Mouse (Mus musculus): ENCODE results near the gene Jun.

Jun gene

DNA sequence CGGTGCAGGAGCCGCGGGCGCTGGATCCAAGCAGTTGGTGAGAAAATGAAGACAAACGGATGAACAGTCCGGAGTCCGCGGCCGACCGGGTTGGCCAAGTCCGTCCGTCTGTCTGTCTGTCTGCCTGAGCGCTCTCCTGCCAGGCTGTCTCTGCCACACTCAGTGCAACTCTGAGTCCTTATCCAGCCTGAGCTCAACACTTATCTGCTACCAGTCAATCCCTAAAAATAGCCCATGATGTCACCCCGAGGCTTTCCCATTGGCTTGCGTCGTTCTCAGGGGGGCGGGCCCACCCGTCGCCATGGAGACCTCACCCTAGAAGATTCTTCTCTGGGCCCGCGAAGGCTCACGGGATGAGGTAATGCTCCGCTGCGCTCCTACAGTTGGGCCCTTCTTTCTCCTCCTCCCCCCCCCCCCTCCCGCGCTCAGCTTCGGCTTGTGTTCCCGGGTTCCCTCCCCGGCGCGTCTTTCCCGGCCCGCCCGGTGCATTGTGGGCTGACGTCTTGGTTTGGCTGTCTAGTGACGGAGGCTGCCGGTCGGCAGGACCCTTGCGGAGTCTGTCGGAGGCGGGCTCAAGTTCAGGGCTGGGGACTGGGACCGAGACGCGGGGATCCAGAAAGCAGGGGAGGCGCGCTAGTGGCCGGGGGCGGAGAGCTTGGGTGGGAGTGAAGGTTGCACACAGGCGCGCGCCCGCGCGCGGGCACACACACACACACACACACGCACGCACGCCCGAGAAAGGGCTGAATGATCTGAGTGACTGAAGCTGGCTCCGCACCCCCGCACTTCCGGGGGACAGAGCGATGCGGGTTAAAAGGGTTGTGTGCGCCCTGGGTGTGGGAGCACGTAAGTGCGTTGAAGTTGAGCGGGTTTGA lies at the start of gene Jun:
TSS of gene Jun (minus strand) at position 198 of the 875 bp plus-strand sequence.
- peak; percentile 99 for DNase-seq (ENCODE audit: low spot score)

DNA sequence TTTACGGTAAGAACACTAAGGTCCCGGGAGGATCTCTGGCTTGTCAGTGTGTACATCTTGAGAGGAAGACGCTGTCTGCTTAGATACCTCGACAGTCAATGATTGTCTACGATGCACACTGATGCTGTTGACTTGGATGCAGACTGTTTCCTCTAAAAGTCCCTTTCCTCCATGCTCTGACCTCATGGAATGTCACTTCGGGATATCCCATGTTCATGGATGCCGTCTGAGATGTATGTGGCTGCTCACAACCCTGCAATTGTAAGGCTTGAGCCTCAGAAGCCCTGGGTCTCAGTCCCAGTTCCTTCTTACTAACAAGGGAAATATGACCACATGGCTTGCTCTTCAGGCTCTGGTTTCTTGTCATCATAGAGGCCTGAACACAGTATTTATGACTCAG lies 49.7 kb upstream of the Jun start:
- no peak for DNase-seq (ENCODE audit: low spot score)

DNA sequence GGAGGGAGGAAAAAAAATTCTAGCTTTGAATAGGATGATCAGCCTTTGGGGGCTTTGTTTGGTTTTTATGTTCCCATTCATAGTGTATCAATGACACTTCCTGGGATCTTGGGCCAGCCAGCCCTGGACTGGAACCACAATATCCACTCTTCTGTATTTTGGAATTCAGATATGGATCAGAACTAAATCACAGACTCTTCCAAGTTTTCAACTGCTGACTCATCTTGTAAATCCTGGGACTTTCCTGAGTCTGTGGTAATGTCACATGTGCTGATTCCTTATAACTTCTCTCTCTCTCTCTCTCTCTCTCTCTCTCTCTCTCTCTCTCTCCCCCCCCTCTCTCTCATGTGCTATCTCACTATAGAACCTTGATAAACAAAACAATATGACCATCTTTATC lies 48.7 kb upstream of the Jun start:
- no peak for DNase-seq (ENCODE audit: low spot score)

DNA sequence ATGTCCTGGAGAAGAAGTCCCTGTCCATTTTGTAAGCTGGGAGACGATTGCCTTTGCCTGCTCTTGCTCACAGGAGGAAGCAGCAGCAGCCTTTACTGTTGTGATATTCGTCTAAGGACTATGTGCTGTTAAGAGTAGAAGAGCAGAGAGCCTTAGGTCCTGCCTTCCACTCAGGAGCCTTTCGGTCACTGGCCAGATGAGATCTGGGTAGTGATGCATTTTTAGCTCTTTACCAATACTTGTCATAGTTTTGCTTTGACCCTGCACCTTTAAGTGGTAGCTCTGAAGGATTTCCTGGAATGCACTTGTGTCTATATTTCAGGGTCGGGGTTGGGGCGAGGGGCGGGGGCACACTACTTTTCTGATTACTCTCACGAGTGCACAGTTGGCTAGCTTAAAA lies 47.4 kb upstream of the Jun start:
- no peak for DNase-seq (ENCODE audit: low spot score)

DNA sequence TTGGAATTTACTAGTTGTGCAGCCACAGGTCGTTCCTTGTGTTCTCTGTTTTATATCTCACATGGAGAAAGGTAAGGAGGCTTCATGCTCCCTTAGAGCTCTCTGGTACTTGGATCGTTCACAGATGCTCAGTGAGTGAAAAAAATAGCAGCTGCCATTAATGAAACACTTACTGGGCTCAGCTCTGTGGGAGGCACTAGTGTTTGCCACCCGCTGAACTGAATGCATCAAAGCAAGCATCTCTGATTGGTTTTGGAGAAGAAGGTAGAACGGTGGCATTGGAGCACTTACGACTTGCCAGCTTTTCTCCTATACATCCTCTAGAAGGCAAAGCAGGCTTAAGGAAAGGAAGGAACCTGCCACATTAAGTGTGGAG lies 46.7 kb upstream of the Jun start:
- DNase-seq (ENCODE audit: low spot score), result no peak

DNA sequence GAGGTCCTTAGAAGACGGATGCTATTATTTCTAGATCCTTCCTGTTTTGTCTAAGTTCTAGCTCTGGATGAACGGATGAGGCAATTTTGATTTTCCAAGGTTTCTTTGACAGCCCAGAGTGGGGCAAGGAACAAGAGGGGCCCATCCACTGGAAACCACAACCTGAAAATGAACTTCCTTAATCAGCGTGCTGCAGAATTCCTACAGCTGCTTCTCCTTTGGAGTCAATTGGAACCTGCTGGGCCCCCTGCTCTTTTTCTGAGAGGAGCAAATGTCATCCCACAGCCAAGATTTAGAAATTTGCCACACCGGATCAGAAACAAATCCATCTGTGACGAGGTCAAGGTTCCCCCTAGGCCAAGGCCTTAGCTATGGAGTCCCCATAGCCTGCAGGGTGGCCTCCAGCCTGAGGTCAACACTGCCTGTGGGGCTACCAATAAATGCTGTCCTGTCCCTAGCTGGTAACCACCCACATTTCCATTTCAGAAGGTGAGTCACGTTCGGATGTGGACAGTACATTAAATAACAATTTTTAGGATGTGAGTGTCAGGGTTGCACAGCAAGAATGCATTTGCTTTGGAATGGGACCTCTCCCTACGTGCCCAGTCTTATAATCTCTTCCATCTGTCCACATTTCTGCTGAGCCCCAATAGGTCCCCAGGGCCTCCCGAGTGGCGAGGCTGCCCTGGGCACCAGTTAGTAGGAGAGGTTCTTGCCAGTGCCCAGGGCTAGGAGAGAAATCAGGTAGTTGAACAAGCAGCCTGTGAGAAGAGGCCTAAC lies 46.1 kb upstream of the Jun start:
- DNase-seq (ENCODE audit: low spot score), result no peak

DNA sequence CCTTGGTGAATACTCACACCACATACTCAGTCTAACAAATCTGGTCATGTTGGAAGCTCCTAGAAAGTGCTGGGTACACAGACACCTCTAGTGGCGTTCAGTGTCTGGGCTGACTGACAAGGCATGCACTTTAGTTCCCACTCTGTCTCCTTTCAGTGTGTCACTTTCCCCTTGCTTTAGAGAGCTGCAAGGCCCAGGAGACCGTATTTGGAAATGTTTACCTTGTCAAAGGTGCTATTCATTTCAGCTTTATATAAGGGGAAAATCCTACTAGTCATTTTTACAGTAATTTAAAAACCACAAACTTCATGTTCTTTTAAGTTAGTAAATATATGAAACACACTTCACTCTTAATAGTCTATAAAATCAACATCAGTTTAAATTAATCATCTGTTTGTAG lies 44.7 kb upstream of the Jun start:
- DNase-seq (ENCODE audit: low spot score), result no peak

DNA sequence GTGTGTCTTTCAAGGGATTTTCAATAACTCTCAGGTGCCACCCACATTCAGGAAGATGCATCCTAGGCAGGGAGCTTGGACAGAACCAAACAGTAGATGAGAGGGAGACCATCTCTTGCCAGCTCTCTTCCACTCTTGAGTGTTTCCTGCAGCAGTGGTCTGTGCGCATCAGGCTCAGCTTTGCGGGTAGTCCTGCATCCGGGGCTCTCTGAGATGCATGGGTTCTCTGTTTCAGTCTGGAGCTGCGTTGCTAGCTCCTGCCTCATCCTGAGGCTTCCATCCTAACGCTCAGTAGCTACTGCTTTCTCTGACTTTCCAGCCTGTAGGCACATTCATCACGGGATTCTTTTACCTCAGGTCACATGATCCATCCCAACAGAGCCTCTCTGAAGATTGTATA lies 43.9 kb upstream of the Jun start:
- DNase-seq (ENCODE audit: low spot score), result no peak

DNA sequence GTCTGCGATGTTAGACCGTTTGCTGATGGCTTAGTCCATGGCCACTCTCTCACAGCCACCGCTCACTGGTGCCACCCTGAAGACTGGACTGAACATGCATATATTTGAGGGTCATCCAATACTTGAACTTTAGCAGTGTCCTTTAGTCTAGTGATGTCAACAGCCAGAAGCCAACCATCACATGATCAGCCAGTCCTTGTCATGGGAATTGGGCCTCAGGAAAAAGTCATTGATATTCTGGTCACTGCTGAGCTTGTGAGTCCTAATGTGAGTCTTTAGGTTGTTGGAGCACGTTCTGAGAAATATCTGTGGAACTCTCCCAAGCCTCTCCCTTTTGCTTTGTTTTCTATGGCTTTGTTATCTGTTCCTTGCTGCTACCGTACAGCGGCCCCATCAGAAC lies 43.3 kb upstream of the Jun start:
- DNase-seq (ENCODE audit: low spot score), result no peak

DNA sequence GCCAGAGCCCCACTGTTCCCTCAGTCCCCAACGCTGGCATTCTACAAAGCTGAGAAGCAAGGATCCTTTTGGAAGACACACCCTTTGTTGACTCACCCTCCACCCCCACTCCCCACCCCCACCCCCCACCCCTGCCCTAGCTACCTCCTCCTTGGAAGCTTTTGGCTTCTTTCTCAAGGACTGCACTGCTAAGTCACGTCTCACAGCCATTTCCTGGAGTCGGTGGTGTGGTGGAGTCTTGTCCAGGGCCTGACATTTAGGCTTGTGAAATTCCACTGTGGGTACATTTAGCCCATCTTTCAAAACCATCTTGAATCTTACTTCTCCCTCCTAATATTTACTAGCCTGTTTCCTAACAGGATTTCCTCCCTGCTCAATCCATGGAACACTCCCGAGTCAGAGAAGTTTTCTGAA lies 42.7 kb upstream of the Jun start:
- no peak for DNase-seq (ENCODE audit: low spot score)

DNA sequence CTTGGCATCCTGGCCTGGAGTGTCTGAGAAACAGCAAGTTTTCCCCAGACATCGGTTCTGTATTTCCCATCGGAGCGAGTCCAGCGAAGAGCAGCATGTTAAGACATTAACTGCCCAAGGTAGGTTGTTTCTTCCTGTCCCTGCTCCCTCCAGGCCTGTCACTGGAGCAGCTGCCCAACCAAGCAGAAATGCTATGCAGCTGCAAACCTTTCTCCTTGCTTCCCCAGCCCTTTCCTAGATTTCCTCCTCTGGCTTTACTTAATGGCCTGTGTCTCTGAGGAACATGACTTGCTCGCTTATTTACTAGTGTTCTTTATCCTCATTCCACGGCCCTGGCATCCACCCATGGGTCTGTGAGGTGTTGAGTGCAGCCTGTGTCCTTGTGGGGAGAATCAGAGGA lies 41.6 kb upstream of the Jun start:
- DNase-seq (ENCODE audit: low spot score), result no peak

DNA sequence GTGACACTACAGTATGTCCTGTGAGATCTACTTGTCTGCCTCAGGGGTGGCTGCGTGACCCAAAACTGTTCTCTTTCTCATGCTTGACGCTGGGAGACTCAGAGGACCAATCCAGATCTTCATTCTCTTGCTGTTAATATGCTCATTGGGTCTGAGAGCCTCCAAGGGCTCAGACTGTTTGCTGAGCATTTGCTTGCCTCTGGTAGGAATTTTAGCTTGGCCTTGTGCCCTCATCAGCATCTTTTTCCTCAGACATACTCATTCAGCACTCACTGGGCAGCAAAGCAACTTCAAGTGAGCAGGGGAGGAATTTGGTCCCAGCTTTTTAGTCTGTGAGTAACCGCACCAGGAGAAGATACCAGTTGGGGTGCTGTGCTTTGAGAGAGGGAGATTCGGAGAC lies 40.5 kb upstream of the Jun start:
- DNase-seq (ENCODE audit: low spot score), result no peak

DNA sequence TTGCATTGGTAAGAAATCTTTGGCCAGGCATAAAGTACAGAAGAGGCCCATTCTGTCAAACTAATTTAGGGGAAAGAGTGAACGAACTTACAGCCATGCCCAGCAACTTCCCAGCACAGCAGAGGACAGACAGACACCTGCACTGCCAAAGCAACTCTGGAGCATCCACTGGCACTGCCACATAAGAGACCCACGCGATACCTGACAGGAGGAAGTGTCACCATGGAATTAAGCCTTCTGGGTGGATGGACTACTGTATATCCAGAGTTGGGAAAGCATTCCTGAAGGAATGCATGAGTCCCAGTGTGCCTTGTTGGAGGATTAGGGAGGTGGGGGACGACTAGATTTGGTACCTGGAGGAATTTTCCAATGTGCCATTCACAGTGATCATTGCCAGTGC lies 39.5 kb upstream of the Jun start:
- no peak for DNase-seq (ENCODE audit: low spot score)

DNA sequence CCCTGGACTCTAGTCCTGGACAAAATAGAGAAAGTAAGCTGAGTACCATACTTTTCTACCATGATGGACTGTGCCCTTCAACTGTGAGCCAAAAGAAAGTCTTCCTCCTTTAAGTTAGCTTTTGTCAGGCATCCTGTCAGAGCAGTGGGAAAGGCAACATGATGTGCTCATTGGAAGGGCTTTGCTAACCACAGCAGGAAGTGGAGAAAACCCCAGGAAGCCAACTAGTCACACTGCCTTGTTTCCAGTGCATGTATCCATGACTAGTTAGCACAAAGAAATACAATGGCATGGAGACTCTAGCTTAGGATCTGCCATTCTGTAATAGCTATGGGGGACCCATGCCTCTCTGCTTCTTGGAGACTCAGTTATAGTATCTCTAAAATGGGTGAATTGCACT lies 37.9 kb upstream of the Jun start:
- DNase-seq (ENCODE audit: low spot score), result no peak

DNA sequence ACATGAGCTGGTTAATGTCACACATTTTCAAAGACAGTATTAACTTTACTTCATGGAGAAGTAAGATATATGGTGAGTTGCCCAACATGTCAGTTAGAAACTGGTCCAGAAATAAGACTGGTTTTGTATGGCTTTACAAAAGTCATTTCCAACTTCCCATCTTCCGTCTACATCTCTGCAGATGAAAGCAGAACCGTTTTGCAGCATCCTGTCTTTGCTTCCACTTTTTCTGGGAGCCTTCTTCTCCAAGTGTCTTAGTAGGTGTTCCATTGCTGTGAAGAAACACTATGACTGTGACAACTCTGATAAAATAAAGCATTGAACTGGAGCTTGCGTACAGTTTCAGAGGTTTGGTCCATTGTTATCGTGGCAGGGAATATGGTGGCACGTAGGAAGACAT lies 37.0 kb upstream of the Jun start:
- no peak for DNase-seq (ENCODE audit: low spot score)

DNA sequence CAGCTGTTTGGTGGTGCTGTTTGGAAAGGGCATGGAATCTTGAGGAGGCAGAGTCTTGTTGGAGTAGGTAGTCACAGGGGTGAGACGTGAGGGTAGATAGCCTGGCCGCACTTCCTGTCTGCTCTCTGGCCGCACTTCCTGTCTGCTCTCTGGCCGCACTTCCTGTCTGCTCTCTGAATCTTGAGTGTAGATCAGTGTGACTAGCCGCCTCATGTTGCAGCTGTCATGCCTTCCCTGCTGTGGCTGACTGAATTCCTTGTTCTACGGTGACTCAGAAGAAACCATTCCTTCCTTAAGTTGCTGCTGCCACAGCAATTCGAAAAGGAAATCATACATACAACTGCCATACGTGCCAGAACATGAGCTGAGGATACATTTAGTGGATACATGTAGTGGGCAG lies 31.9 kb upstream of the Jun start:
- no peak for DNase-seq (ENCODE audit: low spot score)

DNA sequence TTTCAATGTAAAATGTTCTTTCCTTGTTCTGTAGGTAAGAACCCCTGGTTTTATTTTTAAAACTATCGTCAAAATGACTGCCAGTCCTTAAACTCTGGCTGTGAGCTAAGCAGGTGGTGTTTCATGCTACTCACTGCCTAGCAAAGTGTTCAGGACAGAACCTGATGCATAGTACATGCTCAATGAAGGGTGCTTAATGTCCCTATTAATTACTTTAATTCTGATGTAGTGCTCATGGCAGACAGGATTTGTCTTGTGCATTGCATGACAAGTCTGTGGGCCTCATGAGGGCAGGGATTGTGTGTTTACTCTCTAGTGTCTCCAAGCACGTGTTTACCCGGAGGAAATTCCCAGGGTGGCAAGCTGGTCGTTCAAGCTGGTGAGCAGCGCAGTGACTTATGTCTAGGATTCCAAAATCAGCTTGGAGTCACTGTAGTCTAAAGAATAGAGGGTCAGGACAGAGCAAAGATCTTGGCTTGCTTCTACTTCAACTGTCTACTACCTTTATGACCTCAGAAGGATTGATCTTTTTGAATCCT lies 31.2 kb upstream of the Jun start:
- no peak for DNase-seq (ENCODE audit: low spot score)

DNA sequence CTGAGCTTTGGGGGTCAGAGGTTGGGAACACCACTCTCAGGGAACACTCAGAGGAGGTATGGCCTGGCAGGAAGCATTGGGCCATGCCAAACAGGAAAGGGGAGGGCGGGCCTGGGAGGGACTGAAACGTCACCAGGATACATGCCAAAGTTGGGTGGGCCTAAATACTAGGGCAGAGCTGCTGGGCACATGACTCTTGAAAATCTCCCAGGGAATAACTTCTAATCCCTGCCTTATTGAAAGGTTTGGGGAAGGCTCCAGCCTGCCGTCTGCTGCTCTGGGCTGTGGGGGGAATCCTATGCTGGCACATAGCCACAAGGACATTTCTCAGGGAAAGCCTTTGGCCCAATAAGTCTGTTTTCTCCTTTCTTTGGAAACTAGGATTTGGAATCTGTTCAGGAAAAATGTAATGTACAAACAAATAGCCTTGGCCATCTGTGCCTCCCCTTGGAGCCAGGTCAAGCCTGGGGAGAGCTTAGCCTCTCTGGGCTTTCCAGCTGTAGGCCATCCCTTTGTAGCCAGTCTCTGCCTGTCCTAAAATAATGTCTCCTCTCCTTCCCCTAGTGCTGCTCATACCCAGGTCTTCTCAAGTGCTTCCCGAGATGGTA lies 30.6 kb upstream of the Jun start:
- DNase-seq (ENCODE audit: low spot score), result peak; percentile 28

DNA sequence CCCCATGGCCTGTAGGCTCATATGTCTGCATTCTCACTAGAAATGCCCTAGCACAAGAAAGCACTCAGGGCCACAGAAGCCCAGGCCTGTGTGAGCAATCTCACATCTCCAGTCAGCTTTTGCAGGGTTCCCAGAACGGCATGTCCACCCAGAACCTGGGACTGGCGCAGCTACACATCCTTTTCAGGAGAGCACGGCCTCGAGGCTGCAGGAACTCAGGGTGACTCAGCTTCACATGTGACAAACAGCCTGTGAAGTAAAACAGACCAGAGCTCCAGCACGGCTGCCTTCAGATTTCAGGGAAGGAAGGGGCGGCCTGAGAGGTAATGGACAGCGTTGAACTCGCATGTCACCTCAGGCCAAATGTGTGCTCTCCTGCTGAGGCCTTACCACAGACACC lies 29.6 kb upstream of the Jun start:
- no peak for DNase-seq (ENCODE audit: low spot score)

DNA sequence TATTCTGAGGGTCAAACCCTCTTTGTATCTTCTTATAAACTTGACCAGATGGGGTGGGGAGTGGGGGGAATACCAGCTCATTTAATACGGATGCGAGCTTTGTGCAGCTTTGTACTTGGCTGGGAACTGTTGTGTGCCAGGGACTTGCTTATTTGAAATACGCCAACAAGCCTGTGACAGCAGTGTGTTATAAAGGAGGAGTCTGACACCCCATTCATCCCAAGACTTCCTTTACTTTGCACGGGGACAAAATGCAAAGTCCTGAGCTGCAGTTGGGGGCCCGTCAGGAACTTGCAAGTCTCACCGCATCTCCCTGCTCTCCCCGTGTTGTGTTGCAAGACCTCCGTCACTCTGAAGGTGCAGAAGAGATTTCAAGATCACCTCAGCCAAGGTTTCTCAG lies 26.6 kb upstream of the Jun start:
- no peak for DNase-seq (ENCODE audit: low spot score)

DNA sequence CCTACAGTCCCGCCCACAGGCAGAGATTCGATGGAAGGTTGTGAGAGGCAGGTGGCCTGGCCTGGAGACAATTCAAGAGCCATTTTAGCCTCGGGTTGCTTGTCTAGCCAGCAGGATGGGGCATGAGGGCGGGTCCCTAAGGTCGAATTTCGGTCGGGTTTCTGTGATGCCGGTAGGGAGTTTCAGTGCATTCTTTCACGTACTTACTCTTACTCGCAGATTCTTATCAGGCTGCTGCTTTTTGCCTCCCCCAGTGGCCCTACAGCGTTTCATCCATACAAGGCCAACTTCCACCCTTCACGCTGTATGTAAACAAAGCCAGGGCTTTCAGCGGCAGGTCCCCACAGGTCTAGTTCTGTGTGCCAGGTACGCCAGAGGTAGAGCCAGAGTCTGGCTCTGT lies 24.3 kb upstream of the Jun start:
- DNase-seq (ENCODE audit: low spot score), result no peak

DNA sequence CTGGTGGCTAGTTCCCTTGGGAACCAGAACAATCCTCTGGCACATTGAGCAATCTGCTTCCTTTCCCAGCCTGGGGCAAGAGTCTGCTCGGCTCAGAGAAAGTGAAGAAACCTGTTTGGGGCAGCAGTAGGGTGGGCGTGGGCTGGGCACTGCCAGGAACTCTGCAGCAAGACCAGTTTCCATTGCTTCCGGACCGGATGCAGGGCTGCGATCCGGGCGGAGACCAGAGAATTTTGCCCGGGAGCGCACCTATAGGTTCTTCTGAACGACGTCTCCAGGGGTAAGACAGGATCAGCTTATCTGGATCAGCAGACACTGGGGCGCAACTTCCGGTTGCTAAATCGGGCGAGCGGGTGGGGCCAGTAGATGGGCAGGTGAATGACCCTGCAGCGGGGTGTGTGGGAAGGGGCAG lies 23.6 kb upstream of the Jun start:
- no peak for DNase-seq (ENCODE audit: low spot score)

DNA sequence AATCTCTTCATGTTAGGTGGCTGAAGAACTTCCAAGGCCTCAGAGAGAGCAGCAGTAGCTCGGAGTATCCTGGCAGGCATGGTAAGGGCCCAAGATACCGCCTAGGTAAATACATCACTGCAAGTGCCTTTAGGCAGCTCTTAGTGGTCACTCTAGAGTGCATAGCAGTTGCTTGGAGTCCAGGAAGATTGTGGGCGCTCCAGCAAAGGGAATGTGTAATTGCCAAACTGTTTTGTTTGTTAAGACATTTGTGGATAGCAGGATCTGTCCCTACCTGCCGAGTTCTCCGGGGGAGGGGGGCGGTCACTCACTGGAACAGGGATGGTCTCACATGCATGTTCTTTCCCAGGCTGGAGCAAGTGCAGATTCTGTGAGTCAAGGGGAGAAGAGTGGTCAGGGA lies 22.3 kb upstream of the Jun start:
- no peak for DNase-seq (ENCODE audit: low spot score)

Data from ovary, postnatal 10 days (tissue).